Mouse (Mus musculus): ENCODE data around the gene Crhr2. TPM values are rescaled to one million over a fixed set of nuclear protein-coding genes. Genes with fewer than 3 reads are reported as not detected.

The Crhr2 gene
- polyA plus RNA-seq (2015; fragmentation: Illumina TruSeq; extraction: RNeasy Lipid Tissue Mini Kit (QIAGEN cat#74804); ENCODE audit: low read depth, low replicate concordance): 2.1 TPM

GRCm38 (mm10) chr6:55132794-55133193 is at the start of gene Crhr2:
TSS of gene Crhr2 (minus strand) at chr6:55133016.

DNA sequence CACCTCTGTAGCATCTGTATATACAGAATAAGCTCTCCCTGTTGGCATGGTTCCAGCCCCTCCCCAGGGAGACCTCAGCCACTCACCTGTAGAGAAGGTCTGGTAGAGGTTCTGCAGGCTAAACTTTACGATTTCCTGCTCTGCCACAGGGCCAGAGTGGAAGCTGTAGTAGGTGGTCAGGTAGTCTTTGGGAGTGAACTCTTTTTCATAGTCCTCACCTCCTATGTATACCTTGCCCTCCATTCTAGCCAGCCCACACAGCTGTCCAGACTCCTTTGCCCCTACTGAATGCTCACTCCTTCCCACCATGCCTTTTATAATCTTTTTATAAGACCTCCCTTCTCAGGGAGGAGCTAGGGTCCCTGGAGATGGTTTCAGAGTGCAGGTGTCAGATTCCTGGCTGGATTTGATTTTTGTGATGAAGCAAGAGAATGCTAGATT is 41.9 kb upstream of the Crhr2 start, which contains the start of gene Inmt:
Gene Inmt (minus strand): TSS at position 303 of the 441 bp plus-strand sequence.

Other genes starting within 250 kb of the Crhr2 start
- gene Nod1, start 160.4 kb downstream of the Crhr2 start, polyA plus RNA-seq (2015; fragmentation: Illumina TruSeq; extraction: RNeasy Lipid Tissue Mini Kit (QIAGEN cat#74804); ENCODE audit: low read depth, low replicate concordance): 3.6 TPM
- gene Ggct, start 140.1 kb downstream of the Crhr2 start, polyA plus RNA-seq (2015; fragmentation: Illumina TruSeq; extraction: RNeasy Lipid Tissue Mini Kit (QIAGEN cat#74804); ENCODE audit: low read depth, low replicate concordance): 38.6 TPM
- gene Gars, start 95.0 kb downstream of the Crhr2 start, polyA plus RNA-seq (2015; fragmentation: Illumina TruSeq; extraction: RNeasy Lipid Tissue Mini Kit (QIAGEN cat#74804); ENCODE audit: low read depth, low replicate concordance): 132 TPM
- gene Inmt, start 42.0 kb upstream of the Crhr2 start, polyA plus RNA-seq (2015; fragmentation: Illumina TruSeq; extraction: RNeasy Lipid Tissue Mini Kit (QIAGEN cat#74804); ENCODE audit: low read depth, low replicate concordance): 2.8 TPM
- 11.1 TPM for gene Mindy4, start 70.4 kb upstream of the Crhr2 start, polyA plus RNA-seq (2015; fragmentation: Illumina TruSeq; extraction: RNeasy Lipid Tissue Mini Kit (QIAGEN cat#74804); ENCODE audit: low read depth, low replicate concordance)
- gene Aqp1, start 203.4 kb upstream of the Crhr2 start, polyA plus RNA-seq (2015; fragmentation: Illumina TruSeq; extraction: RNeasy Lipid Tissue Mini Kit (QIAGEN cat#74804); ENCODE audit: low read depth, low replicate concordance): 3.3 TPM
- gene Ghrhr, start 243.3 kb upstream of the Crhr2 start, polyA plus RNA-seq (2015; fragmentation: Illumina TruSeq; extraction: RNeasy Lipid Tissue Mini Kit (QIAGEN cat#74804); ENCODE audit: low read depth, low replicate concordance): not detected

Data from brain, adult 10 weeks (tissue).